Mouse (Mus musculus): ENCODE data around the gene Hinfp. TPM values are rescaled to one million over a fixed set of nuclear protein-coding genes. Genes with fewer than 3 reads are reported as not detected.

The Hinfp gene
- polyA plus RNA-seq, 1 experiment, result 4.9 TPM

- H3K27me3 ChIP-seq (replicated peaks), result peaks cover 52% of the 10 kb centered on the region
- H3K9me3 ChIP-seq, result peaks cover 16% of the 10 kb centered on the region
- H3K36me3 ChIP-seq (replicated peaks; ENCODE audit: low read length), result peaks cover 43% of the 10 kb centered on the region
- H3K4me1 ChIP-seq, result peaks cover 40% of the 10 kb centered on the region
- H3K4me3 ChIP-seq (replicated peaks), result peak within 1 kb of the TSS; percentile 89
- TF ChIP-seq GATA1 (IDR thresholded peaks at IDR 0.05; ENCODE audit: borderline replicate concordance, low read length), result no peak
- TF ChIP-seq FLI1 (IDR thresholded peaks at IDR 0.05; ENCODE audit: low read length), result no peak
Measured at GRCm38 (mm10) chr9:44288076-44288958, 17.2 kb downstream of the Hinfp start, which contains the start of gene Abcg4. Gene Abcg4 (minus strand): TSS chr9:44288615.

- Histone ChIP-seq H3K36me3 (replicated peaks; ENCODE audit: low read length) (peaks cover 35% of the 10 kb centered on the region), H3K27me3 (replicated peaks) (peaks cover 55% of the 10 kb centered on the region), H3K9me3 (peaks cover 16% of the 10 kb centered on the region), H3K4me1 (peaks cover 44% of the 10 kb centered on the region), H3K4me3 (replicated peaks) (peak overlapping the region; percentile 89)
- TF ChIP-seq GATA1 (IDR thresholded peaks at IDR 0.05; ENCODE audit: borderline replicate concordance, low read length) (no peak), FLI1 (IDR thresholded peaks at IDR 0.05; ENCODE audit: low read length) (no peak)
Measured at GRCm38 (mm10) chr9:44287401-44288075, 17.9 kb downstream of the Hinfp start.

- no peak for TF ChIP-seq FLI1 (IDR thresholded peaks at IDR 0.05; ENCODE audit: low read length)
- TF ChIP-seq GATA1 (IDR thresholded peaks at IDR 0.05; ENCODE audit: borderline replicate concordance, low read length), result no peak
- peaks cover 30% of the 10 kb centered on the region for H3K36me3 ChIP-seq (replicated peaks; ENCODE audit: low read length)
- H3K4me3 ChIP-seq (replicated peaks), result peak overlapping the region; percentile 89
- peaks cover 16% of the 10 kb centered on the region for H3K9me3 ChIP-seq
- peaks cover 60% of the 10 kb centered on the region for H3K27me3 ChIP-seq (replicated peaks)
- peaks cover 46% of the 10 kb centered on the region for H3K4me1 ChIP-seq
Measured at GRCm38 (mm10) chr9:44287003-44287400, 18.5 kb downstream of the Hinfp start.

GRCm38 (mm10) chr9:44286256-44286850 is 19.1 kb downstream of the Hinfp start:
- H3K4me1 ChIP-seq, result peaks cover 49% of the 10 kb centered on the region
- TF ChIP-seq GATA1 (IDR thresholded peaks at IDR 0.05; ENCODE audit: borderline replicate concordance, low read length) (no peak), FLI1 (IDR thresholded peaks at IDR 0.05; ENCODE audit: low read length) (no peak)
- H3K36me3 ChIP-seq (replicated peaks; ENCODE audit: low read length), result peaks cover 23% of the 10 kb centered on the region
- peaks cover 66% of the 10 kb centered on the region for H3K27me3 ChIP-seq (replicated peaks)
- H3K4me3 ChIP-seq (replicated peaks), result no peak overlapping the region
- H3K9me3 ChIP-seq, result peaks cover 16% of the 10 kb centered on the region

GRCm38 (mm10) chr9:44283183-44283582 is 22.3 kb downstream of the Hinfp start:
- Histone ChIP-seq H3K36me3 (replicated peaks; ENCODE audit: low read length) (no peaks in the 10 kb centered on the region), H3K4me3 (replicated peaks) (no peak overlapping the region), H3K9me3 (0 out of 2 replicates have a peak, but pooled peaks cover 7% of the 10 kb centered on the region), H3K4me1 (peaks cover 38% of the 10 kb centered on the region), H3K27me3 (replicated peaks) (peaks cover 84% of the 10 kb centered on the region)
- TF ChIP-seq FLI1 (IDR thresholded peaks at IDR 0.05; ENCODE audit: low read length) (no peak), GATA1 (IDR thresholded peaks at IDR 0.05; ENCODE audit: borderline replicate concordance, low read length) (no peak)

- H3K9me3 ChIP-seq, result no peaks in the 10 kb centered on the region
- no peak for TF ChIP-seq GATA1 (IDR thresholded peaks at IDR 0.05; ENCODE audit: borderline replicate concordance, low read length)
- TF ChIP-seq FLI1 (IDR thresholded peaks at IDR 0.05; ENCODE audit: low read length), result no peak
- peaks cover 28% of the 10 kb centered on the region for H3K27me3 ChIP-seq (replicated peaks)
Measured at GRCm38 (mm10) chr9:44269973-44270372, 35.5 kb downstream of the Hinfp start.

GRCm38 (mm10) chr9:44269077-44269476 is 36.4 kb downstream of the Hinfp start:
- Histone ChIP-seq H3K27me3 (replicated peaks) (peaks cover 26% of the 10 kb centered on the region), H3K36me3 (replicated peaks; ENCODE audit: low read length) (peaks cover 11% of the 10 kb centered on the region), H3K9me3 (no peaks in the 10 kb centered on the region), H3K4me3 (replicated peaks) (no peak overlapping the region), H3K4me1 (peaks cover 66% of the 10 kb centered on the region)
- TF ChIP-seq GATA1 (IDR thresholded peaks at IDR 0.05; ENCODE audit: borderline replicate concordance, low read length) (no peak), FLI1 (IDR thresholded peaks at IDR 0.05; ENCODE audit: low read length) (no peak)

More at GRCm38 (mm10) chr9:44269973-44270372, 35.5 kb downstream of the Hinfp start:
- H3K4me3 ChIP-seq (replicated peaks), result no peak overlapping the region
- peaks cover 60% of the 10 kb centered on the region for H3K4me1 ChIP-seq
- H3K36me3 ChIP-seq (replicated peaks; ENCODE audit: low read length), result peaks cover 2% of the 10 kb centered on the region

- Histone ChIP-seq H3K4me3 (replicated peaks) (peak within 1 kb of the TSS; percentile 90), H3K27me3 (replicated peaks) (peaks cover 26% of the 10 kb centered on the region), H3K9me3 (no peaks in the 10 kb centered on the region), H3K4me1 (peaks cover 71% of the 10 kb centered on the region), H3K36me3 (replicated peaks; ENCODE audit: low read length) (peaks cover 18% of the 10 kb centered on the region)
- TF ChIP-seq GATA1 (IDR thresholded peaks at IDR 0.05; ENCODE audit: borderline replicate concordance, low read length) (no peak), FLI1 (IDR thresholded peaks at IDR 0.05; ENCODE audit: low read length) (no peak)
Measured at GRCm38 (mm10) chr9:44268432-44268831, 37.0 kb downstream of the Hinfp start, which contains the start of gene Nlrx1. Gene Nlrx1 (minus strand): TSS chr9:44268599.

- Histone ChIP-seq H3K9me3 (no peaks in the 10 kb centered on the region), H3K27me3 (replicated peaks) (peaks cover 24% of the 10 kb centered on the region), H3K4me1 (peaks cover 68% of the 10 kb centered on the region), H3K36me3 (replicated peaks; ENCODE audit: low read length) (peaks cover 20% of the 10 kb centered on the region), H3K4me3 (replicated peaks) (peak overlapping the region; percentile 90)
- TF ChIP-seq GATA1 (IDR thresholded peaks at IDR 0.05; ENCODE audit: borderline replicate concordance, low read length) (no peak), FLI1 (IDR thresholded peaks at IDR 0.05; ENCODE audit: low read length) (no peak)
Measured at GRCm38 (mm10) chr9:44268027-44268360, 37.5 kb downstream of the Hinfp start.
